Mouse (Mus musculus): ENCODE results near the gene Pde6d. TPM values are rescaled to one million over a fixed set of nuclear protein-coding genes. Genes with fewer than 3 reads are reported as not detected.

The Pde6d gene
- polyA plus RNA-seq, 2 experiments = 63.0 to 63.2 TPM

GRCm38 (mm10) chr1:86571381-86571780 is 11.0 kb downstream of the Pde6d start:
- H3K27ac ChIP-seq (replicated peaks; ENCODE audit: low read depth, low read length) = no peak overlapping the region
- no peak for DNase-seq (ENCODE audit: low spot score)
- no peaks in the 10 kb centered on the region for H3K36me3 ChIP-seq (ENCODE audit: control insufficient read depth, insufficient read depth, low read length)
- no peaks in the 10 kb centered on the region for H3K4me1 ChIP-seq (ENCODE audit: control insufficient read depth, insufficient read depth, low read length)
- 97% methylated on average over 2 of the region's 2 CpGs for WGBS
- no peaks in the 10 kb centered on the region for H3K9me3 ChIP-seq (ENCODE audit: control insufficient read depth, low read length)
- H3K4me2 ChIP-seq (replicated peaks; ENCODE audit: low read depth, low read length, severe bottlenecking) = no peak overlapping the region
- no peak overlapping the region for H3K4me3 ChIP-seq (replicated peaks; ENCODE audit: low read length)
- TF ChIP-seq POLR2A (IDR thresholded peaks at IDR 0.05; ENCODE audit: borderline replicate concordance, extremely low read depth, insufficient read depth, insufficient read length) = no peak
- no peak for ATAC-seq (ENCODE audit: low FRiP score, low read depth)
- no peak overlapping the region for H3K9ac ChIP-seq (ENCODE audit: low read depth, low read length, severe bottlenecking)
- H3K27me3 ChIP-seq (ENCODE audit: control insufficient read depth, insufficient read depth, low read length) = no peaks in the 10 kb centered on the region

- Histone ChIP-seq H3K9ac (ENCODE audit: low read depth, low read length, severe bottlenecking) (no peak overlapping the region), H3K4me1 (ENCODE audit: control insufficient read depth, insufficient read depth, low read length) (no peaks in the 10 kb centered on the region), H3K4me2 (replicated peaks; ENCODE audit: low read depth, low read length, severe bottlenecking) (no peak overlapping the region), H3K27me3 (ENCODE audit: control insufficient read depth, insufficient read depth, low read length) (no peaks in the 10 kb centered on the region), H3K4me3 (replicated peaks; ENCODE audit: low read length) (no peak overlapping the region), H3K36me3 (ENCODE audit: control insufficient read depth, insufficient read depth, low read length) (peaks cover 3% of the 10 kb centered on the region; the same call in 1 of the 2 replicates), H3K9me3 (ENCODE audit: control insufficient read depth, low read length) (no peaks in the 10 kb centered on the region), H3K27ac (replicated peaks; ENCODE audit: low read depth, low read length) (no peak overlapping the region)
- 89% methylated on average over 2 of the region's 2 CpGs for WGBS
- no peak for ATAC-seq (ENCODE audit: low FRiP score, low read depth)
- TF ChIP-seq POLR2A (IDR thresholded peaks at IDR 0.05; ENCODE audit: borderline replicate concordance, extremely low read depth, insufficient read depth, insufficient read length) = no peak
- DNase-seq (ENCODE audit: low spot score) = no peak
Measured at GRCm38 (mm10) chr1:86569292-86569860, 13.1 kb downstream of the Pde6d start.

GRCm38 (mm10) chr1:86568409-86568808 is 14.0 kb downstream of the Pde6d start:
- Histone ChIP-seq H3K4me1 (ENCODE audit: control insufficient read depth, insufficient read depth, low read length) (no peaks in the 10 kb centered on the region), H3K36me3 (ENCODE audit: control insufficient read depth, insufficient read depth, low read length) (peaks cover 12% of the 10 kb centered on the region), H3K4me2 (replicated peaks; ENCODE audit: low read depth, low read length, severe bottlenecking) (no peak overlapping the region), H3K27me3 (ENCODE audit: control insufficient read depth, insufficient read depth, low read length) (no peaks in the 10 kb centered on the region), H3K4me3 (replicated peaks; ENCODE audit: low read length) (no peak overlapping the region), H3K27ac (replicated peaks; ENCODE audit: low read depth, low read length) (no peak overlapping the region), H3K9ac (ENCODE audit: low read depth, low read length, severe bottlenecking) (no peak overlapping the region), H3K9me3 (ENCODE audit: control insufficient read depth, low read length) (no peaks in the 10 kb centered on the region)
- 85% methylated on average over 2 of the region's 2 CpGs for WGBS
- DNase-seq (ENCODE audit: low spot score) = no peak
- TF ChIP-seq POLR2A (IDR thresholded peaks at IDR 0.05; ENCODE audit: borderline replicate concordance, extremely low read depth, insufficient read depth, insufficient read length) = no peak
- ATAC-seq (ENCODE audit: low FRiP score, low read depth) = no peak

GRCm38 (mm10) chr1:86562663-86563062 is 19.8 kb downstream of the Pde6d start:
- Histone ChIP-seq H3K27me3 (ENCODE audit: control insufficient read depth, insufficient read depth, low read length) (no peaks in the 10 kb centered on the region), H3K36me3 (ENCODE audit: control insufficient read depth, insufficient read depth, low read length) (peaks cover 21% of the 10 kb centered on the region), H3K27ac (replicated peaks; ENCODE audit: low read depth, low read length) (no peak overlapping the region), H3K4me2 (replicated peaks; ENCODE audit: low read depth, low read length, severe bottlenecking) (no peak overlapping the region), H3K4me3 (replicated peaks; ENCODE audit: low read length) (no peak overlapping the region), H3K9me3 (ENCODE audit: control insufficient read depth, low read length) (no peaks in the 10 kb centered on the region), H3K4me1 (ENCODE audit: control insufficient read depth, insufficient read depth, low read length) (no peaks in the 10 kb centered on the region), H3K9ac (ENCODE audit: low read depth, low read length, severe bottlenecking) (no peak overlapping the region)
- ATAC-seq (ENCODE audit: low FRiP score, low read depth) (no peak), DNase-seq (ENCODE audit: low spot score) (no peak)
- no peak for TF ChIP-seq POLR2A (IDR thresholded peaks at IDR 0.05; ENCODE audit: borderline replicate concordance, extremely low read depth, insufficient read depth, insufficient read length)
- 84% methylated on average over 2 of the region's 2 CpGs for WGBS

- no peaks in the 10 kb centered on the region for H3K27me3 ChIP-seq (ENCODE audit: control insufficient read depth, insufficient read depth, low read length)
- H3K36me3 ChIP-seq (ENCODE audit: control insufficient read depth, insufficient read depth, low read length) = peaks cover 26% of the 10 kb centered on the region
- no peak overlapping the region for H3K27ac ChIP-seq (replicated peaks; ENCODE audit: low read depth, low read length)
- DNase-seq (ENCODE audit: low spot score) = no peak
- H3K4me2 ChIP-seq (replicated peaks; ENCODE audit: low read depth, low read length, severe bottlenecking) = no peak overlapping the region
- no peak for TF ChIP-seq POLR2A (IDR thresholded peaks at IDR 0.05; ENCODE audit: borderline replicate concordance, extremely low read depth, insufficient read depth, insufficient read length)
- no peak overlapping the region for H3K9ac ChIP-seq (ENCODE audit: low read depth, low read length, severe bottlenecking)
- no peak for ATAC-seq (ENCODE audit: low FRiP score, low read depth)
- H3K4me1 ChIP-seq (ENCODE audit: control insufficient read depth, insufficient read depth, low read length) = no peaks in the 10 kb centered on the region
- 91% methylated on average over 3 of the region's 3 CpGs for WGBS
- no peaks in the 10 kb centered on the region for H3K9me3 ChIP-seq (ENCODE audit: control insufficient read depth, low read length)
- H3K4me3 ChIP-seq (replicated peaks; ENCODE audit: low read length) = no peak overlapping the region
Measured at GRCm38 (mm10) chr1:86559232-86559631, 23.2 kb downstream of the Pde6d start.

- H3K9ac ChIP-seq (ENCODE audit: low read depth, low read length, severe bottlenecking) = no peak overlapping the region
- 69% methylated on average over 7 of the region's 7 CpGs for WGBS
- H3K27ac ChIP-seq (replicated peaks; ENCODE audit: low read depth, low read length) = no peak overlapping the region
- H3K36me3 ChIP-seq (ENCODE audit: control insufficient read depth, insufficient read depth, low read length) = peaks cover 18% of the 10 kb centered on the region
- no peak for TF ChIP-seq POLR2A (IDR thresholded peaks at IDR 0.05; ENCODE audit: borderline replicate concordance, extremely low read depth, insufficient read depth, insufficient read length)
- DNase-seq (ENCODE audit: low spot score) = no peak
- no peaks in the 10 kb centered on the region for H3K9me3 ChIP-seq (ENCODE audit: control insufficient read depth, low read length)
- H3K27me3 ChIP-seq (ENCODE audit: control insufficient read depth, insufficient read depth, low read length) = no peaks in the 10 kb centered on the region
- H3K4me3 ChIP-seq (replicated peaks; ENCODE audit: low read length) = no peak overlapping the region
- H3K4me1 ChIP-seq (ENCODE audit: control insufficient read depth, insufficient read depth, low read length) = no peaks in the 10 kb centered on the region
- no peak overlapping the region for H3K4me2 ChIP-seq (replicated peaks; ENCODE audit: low read depth, low read length, severe bottlenecking)
- ATAC-seq (ENCODE audit: low FRiP score, low read depth) = no peak
Measured at GRCm38 (mm10) chr1:86557872-86558271, 24.6 kb downstream of the Pde6d start.

All from limb, embryonic 14.5 days (tissue).